Mouse (Mus musculus): Measurements from ENCODE around the gene Oser1.
"Not testable (repeated sequence)": the region's sequence is repeated elsewhere in the genome, so short reads cannot be mapped to it uniquely, and the experiment has no call there.

Oser1 gene

DNA sequence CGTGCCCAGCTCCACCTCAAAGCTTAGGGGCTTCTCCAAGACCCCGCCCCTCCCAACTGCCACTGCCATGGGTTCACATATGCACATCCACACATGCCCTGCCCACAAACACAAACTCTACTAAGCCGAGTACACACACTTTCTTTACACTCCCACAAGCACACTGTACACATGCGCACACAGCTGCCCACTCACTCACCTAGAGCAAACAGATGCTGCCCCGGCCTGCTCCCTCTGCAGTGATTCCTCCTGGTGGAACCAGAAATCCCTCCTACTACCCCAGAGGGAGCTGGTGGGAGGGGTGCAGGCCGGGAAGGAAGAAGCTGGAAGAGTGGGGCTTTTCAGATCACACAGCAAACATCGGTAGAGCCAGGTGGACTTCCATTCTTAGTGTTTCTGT, 19.5 kb upstream of the Oser1 start:
- no peak for DNase-seq (ENCODE audit: low spot score in 2 of 2)

GRCm38 (mm10) chr2:163443543-163443942, 19.0 kb upstream of the Oser1 start:
- DNase-seq (ENCODE audit: low spot score in 2 of 2), result no peak

- DNase-seq (ENCODE audit: low spot score in 2 of 2), result no peak
Observed at GRCm38 (mm10) chr2:163439488-163439887, 15.0 kb upstream of the Oser1 start.

DNA sequence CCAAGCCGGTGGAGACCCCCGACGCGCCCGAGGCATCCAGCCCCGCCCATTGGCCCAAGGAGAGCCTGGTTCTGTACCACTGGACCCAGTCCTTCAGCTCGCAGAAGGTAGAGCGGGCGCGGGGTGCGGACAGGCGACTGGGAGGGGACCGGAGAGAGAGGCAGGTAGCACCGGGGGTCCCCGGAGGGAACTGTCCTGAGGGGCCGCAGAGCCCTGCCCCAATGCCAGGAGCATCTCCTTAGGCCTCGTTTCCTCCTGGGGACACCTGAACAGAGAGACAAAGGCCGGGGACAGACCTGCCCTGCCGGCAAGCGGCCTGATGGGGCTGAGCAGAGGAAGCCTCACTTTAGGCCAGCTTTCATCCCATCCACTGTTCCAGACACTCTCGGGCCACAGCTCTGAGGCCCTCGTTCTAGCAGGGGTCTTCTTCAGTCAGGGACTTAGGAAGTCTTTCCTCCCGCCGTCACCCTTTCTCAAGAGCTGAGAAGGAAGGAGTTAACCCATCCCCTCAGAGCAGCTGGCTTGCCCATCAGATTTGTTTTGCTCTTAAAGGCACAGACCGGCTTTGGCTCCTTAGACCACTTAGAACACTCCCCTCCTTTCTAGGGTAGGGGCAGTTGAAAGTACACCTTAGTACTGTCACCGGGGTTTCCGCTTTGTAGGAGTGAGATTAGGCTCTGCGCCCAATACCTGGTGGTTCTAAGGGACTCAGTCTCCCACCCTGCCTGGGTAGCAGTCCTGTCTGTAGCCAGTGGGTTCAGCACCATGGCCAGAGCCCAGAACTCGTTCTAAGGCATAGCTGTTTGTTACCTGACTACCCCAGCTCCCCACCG, 14.3 kb upstream of the Oser1 start:
- no peak for DNase-seq (ENCODE audit: low spot score in 2 of 2)

- peak; percentile 56 to 69 for DNase-seq (ENCODE audit: low spot score in 2 of 2)
Observed at GRCm38 (mm10) chr2:163438246-163438618, 13.7 kb upstream of the Oser1 start, which contains the start of gene Gdap1l1. TSS of gene Gdap1l1 (plus strand) at chr2:163438476.

- DNase-seq (ENCODE audit: low spot score in 2 of 2), result no peak
Observed at GRCm38 (mm10) chr2:163437800-163438199, 13.3 kb upstream of the Oser1 start.

DNA sequence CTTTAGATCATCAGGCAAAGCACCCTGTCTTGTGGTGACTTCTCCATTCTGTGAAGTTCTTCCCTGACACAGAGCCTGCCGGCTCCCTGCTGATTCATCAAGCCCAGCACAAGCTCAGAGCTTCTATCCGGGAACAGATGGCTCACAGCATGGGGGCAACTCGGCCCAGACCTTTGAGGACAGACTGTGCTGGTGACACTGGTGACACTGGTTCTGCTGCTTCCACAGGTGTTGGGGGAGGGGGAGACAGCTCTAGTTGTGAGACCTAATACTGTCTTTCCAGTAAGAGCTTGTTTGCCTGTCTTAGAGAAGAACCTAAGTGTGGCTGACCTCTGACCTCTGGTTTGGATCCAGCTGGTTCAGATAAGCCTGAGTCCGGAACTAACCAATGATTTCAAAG, 9.5 kb upstream of the Oser1 start:
- DNase-seq (ENCODE audit: low spot score in 2 of 2), result no peak

DNA sequence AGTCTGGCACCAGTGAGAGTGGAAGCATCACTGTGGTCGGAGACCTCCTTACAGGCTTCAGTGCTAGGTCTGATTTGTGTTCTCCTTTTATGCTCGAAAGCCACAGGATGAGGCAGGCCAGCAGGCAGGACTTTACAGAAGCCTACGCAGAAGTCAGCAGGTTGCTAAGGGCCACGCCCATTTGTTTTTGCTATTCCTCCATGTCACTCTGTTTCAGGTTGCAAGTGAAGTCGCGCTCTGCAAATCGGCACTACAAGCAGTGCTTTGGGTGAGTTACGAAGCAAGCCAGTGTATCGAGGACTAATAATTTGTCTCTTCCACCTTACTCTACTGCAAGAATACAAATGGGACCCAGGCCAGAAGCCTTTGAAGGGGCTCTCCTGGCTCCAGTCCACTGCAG, 6.8 kb upstream of the Oser1 start:
- DNase-seq (ENCODE audit: low spot score in 2 of 2), result no peak

- DNase-seq (ENCODE audit: low spot score in 2 of 2), result no peak
Observed at GRCm38 (mm10) chr2:163428346-163429011, 4.0 kb upstream of the Oser1 start.

DNA sequence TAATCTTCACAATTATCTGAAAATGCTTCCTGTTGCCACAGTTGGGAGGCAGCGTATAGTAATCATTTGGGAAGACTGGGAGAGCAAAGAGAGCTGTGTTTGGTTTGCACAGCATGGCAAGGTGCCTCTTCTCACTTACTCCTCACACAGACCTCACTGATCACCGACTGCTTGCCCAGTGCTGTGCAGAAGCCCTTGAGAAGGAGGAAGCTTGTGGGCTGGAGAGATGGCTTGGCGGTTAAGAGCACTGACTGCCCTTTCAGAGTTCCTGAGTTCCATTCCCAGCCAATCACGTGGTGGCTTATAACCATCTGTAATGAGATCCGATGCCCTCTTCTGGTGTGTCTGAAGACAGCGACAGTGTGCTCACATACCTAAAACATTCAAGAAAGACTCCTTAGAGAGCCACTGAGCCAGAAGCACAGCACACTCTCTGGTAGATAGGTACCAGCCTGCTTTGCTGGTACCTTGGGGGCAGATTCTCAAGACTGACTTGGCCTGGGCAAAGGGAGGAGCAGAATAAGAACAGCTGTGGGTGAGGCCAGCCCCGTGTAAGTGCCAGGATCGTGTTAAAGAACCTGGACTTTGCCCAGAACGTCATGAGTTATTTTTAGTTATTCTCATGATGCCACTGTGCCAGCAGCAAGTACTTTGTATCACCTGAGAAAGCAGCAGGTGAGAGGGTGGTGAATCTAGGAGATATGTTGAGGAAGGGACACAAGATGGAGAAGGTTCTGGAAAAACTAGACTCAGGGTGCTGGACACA, 1.4 kb downstream of the Oser1 start:
- no peak for DNase-seq (ENCODE audit: low spot score in 2 of 2)

- no peak for DNase-seq (ENCODE audit: low spot score in 2 of 2)
Observed at GRCm38 (mm10) chr2:163420366-163420886, 4.1 kb downstream of the Oser1 start.

DNA sequence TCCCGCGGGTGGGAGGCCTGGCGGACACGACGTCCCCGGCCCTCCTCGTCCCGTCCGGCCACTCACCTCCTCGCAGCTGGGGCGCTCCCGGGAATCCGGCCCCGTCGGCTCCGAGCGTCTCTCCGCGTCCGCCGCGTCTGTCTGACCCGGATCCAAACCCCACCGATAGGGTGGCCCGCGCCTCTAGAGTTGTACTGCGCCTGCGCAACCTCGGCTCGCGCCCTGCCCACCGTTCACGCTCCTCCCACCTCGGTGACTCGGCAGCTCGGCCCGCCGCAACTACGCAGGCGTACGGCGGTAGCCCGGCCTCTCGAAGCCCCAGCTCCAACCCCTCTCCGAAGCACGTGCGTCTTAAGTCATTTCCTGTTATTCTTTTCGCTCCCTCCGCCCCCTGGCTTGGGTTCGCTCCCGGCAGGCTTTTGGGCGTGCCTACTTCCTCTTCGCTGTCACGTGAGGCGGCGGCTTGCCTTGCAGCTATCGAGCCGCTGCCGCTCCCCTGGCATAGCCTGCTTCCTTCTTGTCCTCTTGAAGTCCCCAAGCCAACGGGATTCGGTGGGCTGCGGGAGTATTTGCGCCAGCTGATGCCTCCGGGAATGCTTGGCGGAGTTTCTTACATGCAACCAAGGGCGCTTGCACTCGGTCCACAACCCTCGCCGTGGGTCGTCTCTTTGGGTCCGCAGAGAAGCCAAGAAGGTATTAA, 5.0 kb downstream of the Oser1 start:
- DNase-seq (ENCODE audit: low spot score in 2 of 2), result peak; percentile 98 to 99

GRCm38 (mm10) chr2:163418841-163419345, 5.6 kb downstream of the Oser1 start:
- DNase-seq (ENCODE audit: low spot score in 2 of 2), result no peak

DNA sequence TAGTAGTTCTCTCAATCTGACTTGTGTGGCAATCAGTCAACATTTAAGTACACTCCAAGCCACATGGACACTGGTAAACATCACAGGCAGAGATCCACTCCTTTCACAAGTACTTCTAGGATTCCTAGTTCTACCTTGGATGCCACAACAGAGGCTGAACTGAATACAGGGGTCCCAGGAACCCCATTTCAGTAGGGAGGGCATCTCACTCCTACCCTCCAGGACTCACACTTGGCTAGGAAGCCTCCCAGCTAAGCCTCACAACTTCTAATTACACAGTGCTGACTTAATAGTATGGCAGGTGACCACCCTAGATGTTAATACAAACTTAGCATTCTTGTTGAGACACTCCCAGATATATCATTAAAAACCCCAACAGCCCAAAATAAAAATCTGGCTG, 6.7 kb downstream of the Oser1 start:
- DNase-seq (ENCODE audit: low spot score in 2 of 2), result no peak

- no peak for DNase-seq (ENCODE audit: low spot score in 2 of 2)
Observed at GRCm38 (mm10) chr2:163417026-163417425, 7.5 kb downstream of the Oser1 start.

DNA sequence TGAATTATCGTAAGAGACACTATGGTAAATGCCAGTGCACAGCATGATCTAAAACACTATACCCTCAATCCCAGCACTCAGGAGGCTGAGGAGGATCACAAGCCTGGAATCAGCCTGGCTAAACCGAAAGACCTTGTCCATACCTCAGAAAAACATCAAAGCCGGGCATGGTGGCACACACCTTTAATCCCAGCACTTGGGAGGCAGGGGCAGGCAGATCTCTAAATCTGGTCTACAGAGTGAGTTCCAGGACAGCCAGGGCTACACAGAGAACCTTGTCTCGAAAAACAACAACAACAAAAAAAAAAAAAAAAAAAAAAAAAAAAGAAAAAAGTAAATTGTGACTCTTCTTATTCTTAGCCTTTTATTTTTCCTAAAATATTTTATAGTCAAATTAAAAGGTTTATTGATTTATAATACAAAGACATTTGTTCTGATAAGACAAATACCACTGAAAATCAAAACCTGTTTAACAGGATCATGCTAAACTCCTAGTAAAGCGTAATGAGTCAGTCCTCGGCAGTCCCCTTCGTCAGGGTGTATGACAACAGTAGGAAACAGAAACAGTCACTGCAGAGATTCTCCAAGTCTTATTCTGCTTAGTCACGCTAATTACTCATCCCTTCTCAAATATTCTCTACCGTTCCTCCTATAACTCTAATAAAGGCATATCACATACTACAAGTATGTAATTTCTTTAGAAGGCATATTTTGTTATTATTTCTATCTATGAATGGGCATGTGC, 11.5 kb downstream of the Oser1 start:
- no peak for DNase-seq (ENCODE audit: low spot score in 2 of 2)

DNA sequence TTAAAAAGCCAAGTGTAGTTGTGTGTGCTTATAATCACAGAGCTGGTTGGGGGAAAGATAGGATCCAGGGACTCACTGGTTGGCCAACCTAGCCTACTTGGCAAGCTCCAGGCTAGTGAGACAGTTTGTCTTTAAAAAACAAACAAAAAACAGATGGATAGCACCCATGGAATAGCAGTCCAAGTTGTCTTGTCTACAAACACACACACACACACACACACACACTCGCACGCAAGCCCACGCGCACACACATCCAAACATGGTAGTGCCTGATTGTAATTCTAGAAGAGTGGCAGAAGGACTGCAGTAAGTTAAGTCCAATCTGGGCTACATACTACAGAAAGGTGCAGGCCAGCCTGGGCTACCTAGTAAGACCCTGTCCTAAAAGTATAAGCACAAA, 12.1 kb downstream of the Oser1 start:
- DNase-seq (ENCODE audit: low spot score in 2 of 2), result no peak

DNA sequence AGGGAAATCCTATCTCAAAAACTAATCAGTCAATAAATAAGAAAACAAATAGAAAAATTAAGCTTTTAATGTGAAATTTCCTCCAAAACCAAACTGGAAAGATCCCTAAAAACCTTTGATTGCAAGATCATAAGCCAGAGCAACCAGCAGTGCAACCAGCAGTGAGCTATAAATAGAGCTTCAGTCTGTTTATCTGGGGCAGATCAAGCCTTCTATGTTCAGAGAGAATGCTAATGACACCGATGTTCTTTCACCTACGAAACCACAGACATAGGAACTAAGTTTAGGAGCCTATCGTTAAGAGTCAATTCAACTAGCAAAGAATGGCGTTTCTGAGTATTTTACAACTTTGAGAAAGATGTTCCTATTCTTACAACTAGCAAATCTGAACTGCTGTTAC, 12.7 kb downstream of the Oser1 start:
- no peak for DNase-seq (ENCODE audit: low spot score in 2 of 2)

DNA sequence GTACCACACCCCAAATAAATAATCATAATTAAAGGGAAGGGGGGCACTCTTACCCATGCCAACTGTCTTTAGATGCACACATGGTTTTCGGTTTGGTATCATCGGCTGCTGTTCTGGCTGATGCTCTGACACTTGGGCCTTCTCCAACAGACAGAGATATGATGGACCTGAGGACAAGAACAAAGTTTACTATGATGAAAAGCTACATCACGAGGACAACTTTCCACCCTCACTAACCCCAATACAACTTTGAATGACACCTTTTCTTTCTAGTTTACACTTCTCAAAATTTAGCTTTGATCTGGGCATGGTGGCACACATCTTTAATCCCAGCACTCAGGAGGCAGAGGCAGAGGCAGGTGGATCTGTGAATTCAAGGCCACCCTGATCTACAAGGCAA, 13.2 kb downstream of the Oser1 start:
- not testable (repeated sequence) for DNase-seq (ENCODE audit: low spot score in 2 of 2)

DNA sequence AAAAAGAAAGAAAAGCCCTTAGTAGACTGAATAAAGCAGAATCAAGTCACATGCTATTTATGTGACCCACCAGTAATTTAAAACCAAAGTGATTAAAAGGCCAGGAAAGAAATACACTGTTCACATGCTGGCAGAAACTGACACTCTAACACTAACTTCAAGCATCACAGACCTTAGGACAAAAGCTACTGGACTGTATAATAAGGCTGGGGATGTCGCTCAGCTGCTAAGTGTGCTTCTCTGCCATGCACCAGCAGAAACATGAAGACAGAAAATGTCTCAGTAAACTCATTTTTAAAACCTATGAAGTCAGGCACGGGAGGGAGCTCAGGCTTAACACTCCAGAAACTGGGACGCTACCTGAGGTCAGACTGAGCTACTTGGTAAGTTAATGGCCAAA, 14.3 kb downstream of the Oser1 start:
- DNase-seq (ENCODE audit: low spot score in 2 of 2), result no peak

Measured in cerebellum, postnatal 4 days (tissue).